Mouse (Mus musculus): ENCODE results near the gene Slmap.
"Not testable (repeated sequence)": the region's sequence is repeated elsewhere in the genome, so short reads cannot be mapped to it uniquely, and the experiment has no call there.

Slmap gene

GRCm38 (mm10) chr14:26388961-26389360 is 145.8 kb downstream of the Slmap start:
- DNase-seq (ENCODE audit: low spot score): not testable (repeated sequence)

DNA sequence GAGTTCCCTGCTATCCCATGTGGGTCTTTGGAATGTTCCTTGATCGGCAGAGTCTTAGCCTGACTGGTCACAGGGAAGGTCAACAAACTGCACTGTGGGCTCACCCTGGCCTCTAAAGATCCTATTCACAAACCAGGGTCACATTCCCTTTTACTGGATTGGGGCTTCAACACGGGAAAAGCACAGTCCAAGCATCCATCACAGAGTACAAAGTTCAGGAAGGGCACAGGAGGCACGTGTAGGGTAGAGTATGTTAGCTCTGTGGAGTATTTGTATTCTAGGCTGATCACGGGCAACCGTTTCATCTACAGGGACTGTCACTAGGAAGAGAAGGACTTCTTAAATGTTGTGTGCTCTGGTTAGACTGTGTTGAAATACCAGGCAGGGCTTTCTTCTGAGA is 147.7 kb downstream of the Slmap start:
- not testable (repeated sequence) for DNase-seq (ENCODE audit: low spot score)

DNA sequence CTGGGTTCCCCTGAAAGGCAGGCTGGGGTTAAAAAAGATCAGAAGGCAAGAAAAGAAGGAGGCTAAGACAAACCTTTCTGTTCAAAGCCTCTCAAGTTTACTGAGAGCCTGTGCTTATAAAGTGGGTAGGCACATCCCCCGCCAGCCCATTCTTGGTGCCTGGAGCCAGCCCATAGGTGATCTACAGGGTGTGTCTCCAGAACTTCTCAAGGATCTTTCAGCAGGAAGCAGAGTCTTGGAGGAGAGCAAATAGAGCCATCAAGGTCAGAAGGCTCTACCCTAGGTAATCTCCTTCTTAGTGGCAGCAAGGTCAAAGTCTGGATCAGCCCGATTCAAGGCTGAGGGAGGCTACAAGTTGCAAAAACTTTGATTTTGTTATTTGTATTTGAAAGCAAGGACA is 149.1 kb downstream of the Slmap start:
- peak; percentile 16 for DNase-seq (ENCODE audit: low spot score)

- DNase-seq (ENCODE audit: low spot score): no peak
Measured at GRCm38 (mm10) chr14:26379071-26379470, 155.7 kb downstream of the Slmap start.

DNA sequence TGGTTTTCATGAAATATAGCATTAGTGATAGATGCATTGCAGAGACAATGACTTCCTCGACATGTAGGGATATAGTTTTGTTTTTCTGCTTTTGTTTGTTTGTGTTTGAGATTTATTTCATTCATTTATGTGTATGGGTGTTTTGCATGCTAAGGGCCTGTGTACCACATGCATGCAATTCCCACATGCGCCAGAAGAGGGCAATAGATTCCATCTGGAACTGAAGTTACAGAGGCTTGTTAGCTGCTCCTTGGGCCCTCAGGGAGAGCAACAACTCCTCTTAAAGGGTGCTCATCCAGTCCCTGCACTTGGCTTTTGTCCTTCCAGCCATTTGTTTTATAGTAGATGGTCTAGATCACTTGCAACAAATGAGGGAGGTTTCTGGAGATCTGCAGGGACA is 158.1 kb downstream of the Slmap start:
- peak; percentile 64 for DNase-seq (ENCODE audit: low spot score)

Data from ovary, postnatal 36 days (tissue).